ENCODE assay signal across 8 mouse cellular contexts in the genomic region with DNA sequence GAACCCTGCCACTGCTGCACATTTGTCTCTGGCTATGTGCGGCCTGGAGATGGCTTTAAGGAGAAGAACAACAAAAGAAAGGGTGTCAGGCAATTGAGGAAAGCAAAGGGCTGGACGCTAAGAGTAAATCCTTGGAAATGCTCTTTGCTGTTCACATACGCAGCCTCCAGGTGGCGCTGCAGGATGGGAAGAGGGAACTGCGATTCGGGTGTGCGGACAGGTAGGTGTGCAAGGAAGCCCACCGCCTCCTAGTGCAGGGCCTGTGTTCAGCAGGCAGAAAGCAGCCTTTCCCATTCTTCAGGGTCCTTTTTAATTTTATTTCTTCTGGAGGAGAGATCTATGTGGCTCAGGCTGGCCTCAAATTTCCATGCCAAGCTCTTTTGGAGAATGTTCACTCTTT. TPM values are rescaled to one million over a fixed set of nuclear protein-coding genes. Genes with fewer than 3 reads are reported as not detected.
DNase-seq lines count a peak whose midpoint lies in the region; ATAC-seq lines count a peak whose summit lies in the region.

No protein-coding gene starts in this region.

- H3K4me1 ChIP-seq in embryonic facial prominence, embryonic 10.5 days = no peaks in the 10 kb centered on the region

- ATAC-seq in activated CD4-positive, CD25-positive, alpha-beta regulatory T cell, adult 4 months = no peak

- no peak overlapping the region for H3K4me3 ChIP-seq in embryonic facial prominence, embryonic 10.5 days

- DNase-seq in urinary bladder, adult 18-20 months (ENCODE audit: low spot score in 2 of 2) = peak; percentile 7 to 27
- DNase-seq in urinary bladder, postnatal 10 days (ENCODE audit: low spot score) = no peak
- peak; percentile 74 to 77 for DNase-seq in adrenal gland, postnatal 36 days
- peak; percentile 84 for DNase-seq in embryonic facial prominence, embryonic 10.5 days (ENCODE audit: low spot score)
- DNase-seq in kidney, postnatal 14 days = peak; percentile 44
- DNase-seq in lung, adult 18-20 months = peak; percentile 18 to 20
- peak; percentile 75 for DNase-seq in right cerebral cortex, postnatal 14 days

- H3K27ac ChIP-seq in embryonic facial prominence, embryonic 10.5 days (replicated peaks) = no peak overlapping the region

- no peaks in the 10 kb centered on the region for H3K9me3 ChIP-seq in embryonic facial prominence, embryonic 10.5 days

- WGBS in embryonic facial prominence, embryonic 10.5 days = 2% methylated on average over 8 of the region's 8 CpGs

- no peaks in the 10 kb centered on the region for H3K36me3 ChIP-seq in embryonic facial prominence, embryonic 10.5 days (replicated peaks)

- H3K27me3 ChIP-seq in embryonic facial prominence, embryonic 10.5 days (replicated peaks; ENCODE audit: low read depth, poor library complexity, severe bottlenecking) = peaks cover 13% of the 10 kb centered on the region; the same call in 1 of the 2 replicates

RNA-seq across cellular contexts. Expression of a gene that starts 11.4 kb away (rescaled TPM):
- 1 to 10 TPM in 1 of 2 experiments, under 1 TPM in 1; 0.63 to 1.2 TPM for total RNA-seq in adrenal gland, postnatal 36 days (2021)
- polyA plus RNA-seq in embryonic facial prominence, embryonic 10.5 days (2016; fragmentation: Nextera tagmentation; extraction: Ambion mirVana) = not detected in 2 replicates
- not detected for polyA plus RNA-seq in activated CD4-positive, CD25-positive, alpha-beta regulatory T cell, adult 4 months (2017; shearing (Covaris generic))

RNA-seq across cellular contexts. Expression of a gene that starts 15.5 kb away (rescaled TPM):
- not detected for total RNA-seq in adrenal gland, postnatal 36 days (2021)
- polyA plus RNA-seq in embryonic facial prominence, embryonic 10.5 days (2016; fragmentation: Nextera tagmentation; extraction: Ambion mirVana) = not detected in 2 replicates
- polyA plus RNA-seq in activated CD4-positive, CD25-positive, alpha-beta regulatory T cell, adult 4 months (2017; shearing (Covaris generic)) = not detected

RNA-seq across cellular contexts. Expression of a gene that starts 25.5 kb away (rescaled TPM):
- total RNA-seq in adrenal gland, postnatal 36 days (2021) = not detected
- polyA plus RNA-seq in embryonic facial prominence, embryonic 10.5 days (2016; fragmentation: Nextera tagmentation; extraction: Ambion mirVana) = not detected in 2 replicates
- polyA plus RNA-seq in activated CD4-positive, CD25-positive, alpha-beta regulatory T cell, adult 4 months (2017; shearing (Covaris generic)) = not detected

RNA-seq across cellular contexts. Expression of a gene that starts 32.2 kb away (rescaled TPM):
- total RNA-seq in adrenal gland, postnatal 36 days (2021) = 1 to 10 TPM; 2.8 to 3.2 TPM
- not detected in 2 replicates for polyA plus RNA-seq in embryonic facial prominence, embryonic 10.5 days (2016; fragmentation: Nextera tagmentation; extraction: Ambion mirVana)
- not detected for polyA plus RNA-seq in activated CD4-positive, CD25-positive, alpha-beta regulatory T cell, adult 4 months (2017; shearing (Covaris generic))

RNA-seq across cellular contexts. Expression of a gene that starts 35.1 kb away (rescaled TPM):
- total RNA-seq in adrenal gland, postnatal 36 days (2021) = not detected
- not detected in 2 replicates for polyA plus RNA-seq in embryonic facial prominence, embryonic 10.5 days (2016; fragmentation: Nextera tagmentation; extraction: Ambion mirVana)
- not detected for polyA plus RNA-seq in activated CD4-positive, CD25-positive, alpha-beta regulatory T cell, adult 4 months (2017; shearing (Covaris generic))
